Mouse (Mus musculus) T-helper 2 cell (primary cell): ENCODE measurements around the gene Mycl.

Source experiments
- in situ Hi-C: fragments of 300-600 bp; cut with MboI, MseI; formaldehyde crosslinking; loops from one replicate; pipeline ENCODE4 v1.15.1; 2025; ENCODE audit warnings: high pct_unique_total_duplicates

Gene Mycl

DNA sequence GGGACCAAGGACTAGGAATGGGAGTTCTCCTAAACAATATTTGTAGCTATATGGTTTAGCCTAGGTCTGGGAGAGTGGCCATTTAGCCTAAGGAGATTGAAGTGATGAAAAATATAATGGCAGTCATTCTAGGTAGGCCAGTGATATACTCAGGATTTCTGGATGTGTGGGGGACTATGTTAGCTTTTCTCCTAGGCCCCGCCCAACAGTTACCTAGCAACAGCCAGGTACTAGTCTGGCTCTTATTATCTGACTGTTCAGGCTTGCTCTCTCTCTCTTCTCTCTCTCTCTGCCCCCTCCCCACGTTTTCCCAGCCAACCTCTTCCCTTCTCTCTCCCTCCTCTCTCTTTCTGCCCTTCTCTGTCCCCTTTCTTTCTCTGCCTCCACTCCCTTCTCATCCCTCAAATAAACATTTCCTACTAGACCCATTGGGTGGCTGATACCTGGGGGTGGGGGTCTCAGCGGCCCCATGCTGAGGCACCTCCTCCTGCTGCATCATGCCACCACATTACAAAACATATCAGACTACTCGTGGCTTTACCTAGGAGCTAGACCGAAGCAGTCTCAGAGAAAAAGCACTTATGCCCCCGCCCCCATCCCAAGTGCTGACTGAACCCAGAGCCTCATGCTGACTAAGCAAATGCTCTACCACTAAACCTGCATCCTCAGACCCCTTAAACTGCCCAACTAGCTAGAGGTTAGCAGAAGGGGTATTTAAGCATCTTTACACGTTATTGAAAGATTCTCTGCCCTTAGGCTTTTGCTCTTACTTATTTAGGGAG, 19.2 kb downstream of the Mycl start:
- in situ Hi-C loops: no loop called here

GRCm38 (mm10) chr4:123016451-123016957, 21.1 kb downstream of the Mycl start, which contains the start of gene Trit1:
TSS of gene Trit1 (plus strand) at chr4:123016597.
- in situ Hi-C loops: no loop called here

DNA sequence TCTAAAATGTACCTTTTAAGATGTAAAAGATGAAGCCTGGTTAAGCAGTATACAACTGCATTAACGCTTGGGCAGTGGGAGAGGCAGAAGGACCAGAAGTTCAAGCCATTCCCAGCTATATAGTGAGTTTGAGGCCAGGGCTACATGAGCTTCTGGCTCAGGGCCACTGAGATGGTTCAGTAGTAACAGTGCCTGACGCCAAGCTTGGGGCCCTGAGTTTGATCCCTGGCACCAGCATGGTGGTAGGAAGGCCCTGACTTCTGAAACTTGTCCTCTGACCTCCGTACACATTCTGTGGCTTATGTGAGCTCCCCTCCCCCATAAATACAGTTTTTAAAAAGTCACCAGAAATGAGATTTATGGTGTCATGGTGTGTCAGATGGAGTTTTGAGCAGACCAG, 26.1 kb downstream of the Mycl start:
- in situ Hi-C loops: no loop called here

- in situ Hi-C loops: no loop called here
These were observed 27.4 kb downstream of the Mycl start for GRCm38 (mm10) chr4:123022896-123023295.

GRCm38 (mm10) chr4:123025418-123025817, 30.0 kb downstream of the Mycl start:
- in situ Hi-C loops: no loop called here

GRCm38 (mm10) chr4:123026161-123026560, 30.7 kb downstream of the Mycl start:
- in situ Hi-C loops: no loop called here

GRCm38 (mm10) chr4:123026597-123026996, 31.1 kb downstream of the Mycl start:
- in situ Hi-C loops: no loop called here

DNA sequence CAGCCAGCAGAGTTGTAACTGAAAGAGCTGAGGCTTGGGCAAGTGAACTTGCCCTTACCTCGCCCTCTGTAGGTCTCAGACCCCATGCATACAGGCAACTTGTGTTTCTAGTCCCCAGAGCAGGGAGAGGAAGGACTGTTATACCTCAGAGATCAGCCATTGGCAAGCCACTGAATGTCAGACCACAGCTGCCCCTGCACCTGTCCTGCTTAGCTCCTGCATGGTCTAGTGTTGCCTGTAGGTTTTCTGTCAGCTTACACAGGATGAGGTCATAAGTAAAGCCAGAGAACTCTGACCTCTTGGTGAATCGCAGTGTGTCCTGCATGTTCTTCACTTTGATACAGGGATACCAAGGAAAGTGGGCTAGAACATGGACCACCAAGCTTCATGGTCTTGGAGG, 39.4 kb downstream of the Mycl start:
- in situ Hi-C loops: loop anchor here (10.0 kb wide), 1 partner anchor 430 kb away; no protein-coding TSS in a partner anchor

DNA sequence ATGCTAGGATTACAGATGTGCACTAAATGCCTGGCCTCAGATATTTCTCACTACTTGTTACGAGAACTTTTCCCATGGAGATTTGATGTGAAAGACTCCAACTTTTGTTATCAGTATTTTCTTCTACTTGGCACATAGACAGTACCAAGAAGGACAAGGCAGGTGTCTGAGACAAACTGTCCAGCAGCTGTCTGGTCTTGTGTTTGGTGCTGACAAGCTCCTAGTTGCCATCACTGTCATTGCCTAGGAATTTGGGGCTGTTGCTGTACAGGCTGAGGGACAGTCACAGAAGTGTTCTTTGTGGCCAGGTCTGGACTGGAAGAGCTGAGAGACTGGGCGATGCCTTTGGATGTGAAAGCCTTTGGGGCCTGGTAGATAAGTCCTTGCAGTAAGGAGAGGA, 40.2 kb downstream of the Mycl start:
- in situ Hi-C loops: loop anchor here (10.0 kb wide), 1 partner anchor 429 kb away; no protein-coding TSS in a partner anchor

GRCm38 (mm10) chr4:123036710-123037109, 41.3 kb downstream of the Mycl start:
- in situ Hi-C loops: loop anchor here (10.0 kb wide), 1 partner anchor 428 kb away; no protein-coding TSS in a partner anchor

DNA sequence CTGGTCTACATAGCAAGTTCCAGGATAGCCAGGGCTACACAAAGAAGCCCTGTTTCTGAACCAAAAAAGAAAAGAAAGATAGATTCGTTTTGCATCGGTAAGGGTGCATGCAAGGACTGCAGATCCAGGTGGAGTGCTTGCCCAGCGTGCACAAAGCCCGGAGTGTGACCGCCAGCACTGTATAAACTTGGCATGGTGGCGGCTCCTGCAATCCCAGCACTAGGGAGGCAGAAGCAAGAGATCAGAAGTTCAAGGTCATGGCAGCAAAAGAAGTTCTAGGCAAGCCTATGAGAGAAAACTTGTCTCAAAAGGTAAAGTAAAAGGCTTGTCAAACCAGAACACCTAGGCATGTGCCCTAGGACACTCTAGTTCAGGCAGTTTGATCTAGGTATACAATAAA, 45.7 kb downstream of the Mycl start:
- in situ Hi-C loops: no loop called here

DNA sequence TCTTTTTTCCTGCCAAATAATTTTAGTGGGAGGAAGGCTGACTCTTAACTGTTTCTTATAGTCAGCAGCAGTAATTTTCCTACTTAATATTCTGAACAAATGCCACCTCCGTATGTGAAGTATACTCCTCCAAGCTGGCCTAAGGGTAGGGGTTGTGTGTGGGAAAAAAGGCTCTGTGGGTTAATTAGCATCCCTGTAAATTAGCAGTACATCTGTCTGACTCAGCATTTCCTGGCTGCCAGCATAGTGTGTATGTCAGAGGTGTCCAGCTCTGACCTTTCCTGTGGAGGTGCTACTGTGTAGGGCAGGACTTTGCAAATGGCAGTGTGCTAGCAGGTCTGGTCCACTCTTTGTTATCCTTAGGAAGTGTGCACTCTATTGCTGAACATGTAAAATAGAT, 48.4 kb downstream of the Mycl start:
- in situ Hi-C loops: no loop called here

DNA sequence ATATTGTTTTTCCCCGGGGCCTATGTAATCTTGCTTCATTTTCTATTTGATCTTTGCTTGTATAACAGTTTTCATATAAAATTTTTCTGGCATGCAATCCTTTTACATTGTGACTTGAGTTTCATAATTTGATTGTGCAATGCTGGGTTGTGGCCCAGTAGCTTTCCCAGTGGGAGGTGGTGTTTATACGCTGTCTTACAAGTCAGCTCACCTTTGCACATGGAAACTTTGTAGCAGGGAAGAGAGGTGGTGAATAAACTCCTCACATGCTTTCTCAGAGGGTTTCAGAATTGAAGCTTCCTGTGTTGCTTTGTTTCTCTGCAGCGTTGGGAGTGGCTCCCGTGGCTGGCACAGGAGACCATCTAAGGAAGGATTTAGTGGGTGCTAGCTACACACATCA, 49.4 kb downstream of the Mycl start:
- in situ Hi-C loops: no loop called here

- in situ Hi-C loops: no loop called here
These were observed 50.8 kb downstream of the Mycl start for GRCm38 (mm10) chr4:123046300-123046699.

DNA sequence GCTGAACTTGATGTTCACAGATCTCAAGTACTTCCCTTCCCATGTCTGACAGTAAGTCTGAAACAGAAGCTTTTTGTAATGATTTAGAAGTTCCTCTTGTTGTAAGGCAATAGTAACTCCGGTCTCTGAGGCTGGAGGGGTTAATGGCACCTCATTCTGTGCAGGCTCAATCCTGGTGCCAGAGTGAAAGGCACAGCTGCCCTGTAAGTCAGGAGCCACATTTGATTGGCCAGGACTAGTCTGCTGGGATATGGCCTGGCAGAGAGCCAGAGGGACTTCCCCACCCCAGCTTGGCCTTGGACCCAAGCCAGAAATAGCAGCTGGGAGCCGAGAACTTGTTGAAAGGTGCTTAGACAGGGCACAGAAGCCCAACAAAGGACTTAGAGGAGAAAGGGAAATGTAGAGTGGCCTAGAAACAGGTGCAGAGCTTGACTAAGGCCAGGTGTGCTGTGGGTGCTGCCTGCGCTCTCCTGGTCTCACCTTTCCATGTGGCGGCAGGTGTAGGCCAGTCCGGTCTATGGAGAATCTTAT, 55.3 kb downstream of the Mycl start:
- in situ Hi-C loops: no loop called here
